Mouse (Mus musculus): ENCODE results near the gene Snap91.

Snap91 gene

GRCm38 (mm10) chr9:86744041-86744440 is 136.4 kb downstream of the Snap91 start:
- no peak for DNase-seq (ENCODE audit: low spot score)

- DNase-seq (ENCODE audit: low spot score) = no peak
Observed at GRCm38 (mm10) chr9:86742959-86743911, 137.2 kb downstream of the Snap91 start, which contains the start of gene Prss35. Prss35 (plus strand) TSS chr9:86743649.

GRCm38 (mm10) chr9:86739971-86740370 is 140.5 kb downstream of the Snap91 start:
- DNase-seq (ENCODE audit: low spot score) = no peak

- DNase-seq (ENCODE audit: low spot score) = no peak
Observed at GRCm38 (mm10) chr9:86738801-86739200, 141.7 kb downstream of the Snap91 start.

GRCm38 (mm10) chr9:86738067-86738466 is 142.4 kb downstream of the Snap91 start:
- DNase-seq (ENCODE audit: low spot score) = no peak

GRCm38 (mm10) chr9:86736991-86737390 is 143.5 kb downstream of the Snap91 start:
- DNase-seq (ENCODE audit: low spot score) = no peak

GRCm38 (mm10) chr9:86734795-86735194 is 145.7 kb downstream of the Snap91 start:
- DNase-seq (ENCODE audit: low spot score) = no peak

GRCm38 (mm10) chr9:86734357-86734756 is 146.1 kb downstream of the Snap91 start:
- no peak for DNase-seq (ENCODE audit: low spot score)

- DNase-seq (ENCODE audit: low spot score) = no peak
Observed at GRCm38 (mm10) chr9:86729811-86730210, 150.6 kb downstream of the Snap91 start.

GRCm38 (mm10) chr9:86729084-86729483 is 151.4 kb downstream of the Snap91 start:
- no peak for DNase-seq (ENCODE audit: low spot score)

- DNase-seq (ENCODE audit: low spot score) = peak; percentile 28
Observed at GRCm38 (mm10) chr9:86728214-86728814, 152.1 kb downstream of the Snap91 start.

- no peak for DNase-seq (ENCODE audit: low spot score)
Observed at GRCm38 (mm10) chr9:86726381-86726720, 154.1 kb downstream of the Snap91 start.

GRCm38 (mm10) chr9:86725604-86726380 is 154.7 kb downstream of the Snap91 start:
- no peak for DNase-seq (ENCODE audit: low spot score)

GRCm38 (mm10) chr9:86725066-86725465 is 155.4 kb downstream of the Snap91 start:
- no peak for DNase-seq (ENCODE audit: low spot score)

GRCm38 (mm10) chr9:86720794-86721193 is 159.7 kb downstream of the Snap91 start:
- DNase-seq (ENCODE audit: low spot score) = no peak

- no peak for DNase-seq (ENCODE audit: low spot score)
Observed at GRCm38 (mm10) chr9:86720227-86720626, 160.2 kb downstream of the Snap91 start.

- no peak for DNase-seq (ENCODE audit: low spot score)
Observed at GRCm38 (mm10) chr9:86717119-86717518, 163.3 kb downstream of the Snap91 start.

GRCm38 (mm10) chr9:86716540-86716939 is 163.9 kb downstream of the Snap91 start:
- no peak for DNase-seq (ENCODE audit: low spot score)

Data from lung, postnatal 25 days (tissue).